Mouse (Mus musculus): ENCODE measurements around the gene Ift81.

DNA sequence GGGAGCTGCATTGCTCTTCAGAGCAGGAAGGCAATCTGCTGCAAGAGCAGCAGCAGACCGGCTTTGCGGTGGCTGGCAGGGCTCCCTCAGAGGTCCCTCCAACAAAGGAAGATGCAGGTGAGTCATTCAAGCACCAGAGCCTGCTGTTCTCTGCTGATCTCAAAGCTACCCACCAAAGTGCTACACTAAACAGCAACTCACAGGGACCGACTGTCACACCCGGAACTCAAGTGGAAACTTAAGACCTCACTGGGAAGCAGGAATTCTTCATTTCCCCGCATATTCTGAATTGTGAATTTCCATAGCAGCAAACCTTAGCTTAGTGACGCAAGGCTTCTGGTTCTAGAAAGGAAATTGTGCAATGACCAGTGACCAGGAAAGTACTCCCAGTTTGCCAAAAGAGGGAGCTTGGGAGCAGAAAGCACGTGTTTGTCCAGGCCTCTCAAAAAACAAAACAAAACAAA lies 67.0 kb downstream of the Ift81 start:
- TF ChIP-seq CTCF (IDR thresholded peaks at IDR 0.05; ENCODE audit: low read depth), result peak; percentile 77
- TF ChIP-seq EP300 (optimal IDR thresholded peaks at IDR 0.05), result no peak
